Mouse (Mus musculus): ENCODE data around the gene Gid4. TPM values are rescaled to one million over a fixed set of nuclear protein-coding genes. Genes with fewer than 3 reads are reported as not detected.
A peak's percentile ranks its signal among the peaks of the same experiment; 100 is the strongest.
"Not testable (repeated sequence)": the region's sequence is repeated elsewhere in the genome, so short reads cannot be mapped to it uniquely, and the experiment has no call there.

Gene Gid4
- total RNA-seq, 4 experiments from 2014 or later = 40.3 to 53.1 (median 48.5) TPM

DNA sequence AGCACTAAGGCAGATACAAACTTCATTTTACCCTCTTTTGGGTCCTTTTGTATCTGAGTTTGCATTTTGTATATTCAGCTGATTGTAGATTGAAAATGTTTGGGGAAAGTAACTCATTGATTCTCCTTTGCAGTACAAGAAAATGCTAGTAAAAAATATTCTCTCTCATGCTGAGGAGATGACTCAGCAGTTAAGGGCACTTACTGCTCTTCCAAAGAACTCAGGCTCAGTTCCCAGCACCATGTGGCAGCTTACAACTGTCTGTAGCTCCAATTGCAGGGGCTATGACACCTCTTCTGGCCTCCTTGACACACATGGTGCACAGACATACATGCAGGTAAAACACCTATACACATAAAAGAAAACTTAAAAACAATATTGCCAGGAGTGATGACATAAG, 16.6 kb downstream of the Gid4 start:
- no peak for DNase-seq

- no peak for DNase-seq
These were observed 18.2 kb downstream of the Gid4 start for GRCm38 (mm10) chr11:60435133-60435532.

DNA sequence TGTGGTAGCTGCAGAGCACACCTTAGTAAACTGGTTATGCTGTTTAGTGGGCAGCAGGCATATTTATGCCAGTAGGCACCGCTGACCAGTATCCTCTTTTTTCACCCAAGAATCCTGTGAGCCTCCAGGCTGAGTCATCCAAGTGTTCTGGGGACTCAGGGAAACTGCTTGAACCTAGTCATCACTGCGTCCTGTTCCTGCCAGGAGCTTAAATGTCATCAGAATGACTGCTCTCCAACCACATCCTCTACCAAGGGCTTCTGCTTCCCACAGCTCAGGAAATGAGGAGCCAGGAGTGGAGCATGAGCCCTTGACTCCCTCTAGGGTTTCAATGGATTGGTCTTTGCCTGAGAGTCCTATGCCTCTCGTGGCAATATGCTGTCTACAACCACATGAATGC, 19.7 kb downstream of the Gid4 start:
- peak; percentile 32 for DNase-seq

DNA sequence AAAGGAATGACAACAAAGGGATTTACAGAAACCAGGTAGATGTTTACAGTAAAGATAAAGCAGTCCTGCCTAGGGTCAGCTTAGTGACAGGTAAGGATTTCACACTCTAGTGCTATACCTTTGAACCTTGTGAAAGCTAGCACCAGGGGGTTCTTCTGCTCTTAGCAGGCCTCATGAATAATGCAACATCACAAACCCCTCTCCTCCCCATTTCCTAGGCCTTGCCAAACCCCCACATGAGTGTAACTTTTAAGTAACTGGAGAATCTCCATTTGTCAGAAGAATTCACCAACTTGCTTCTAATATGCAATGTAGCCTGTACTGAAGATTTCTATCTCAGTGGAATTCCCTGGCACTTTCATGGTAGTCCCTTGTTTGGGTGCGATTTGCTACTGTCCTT, 22.7 kb downstream of the Gid4 start:
- not testable (repeated sequence) for DNase-seq

- DNase-seq = no peak
These were observed 23.2 kb downstream of the Gid4 start for GRCm38 (mm10) chr11:60440176-60440575.

DNA sequence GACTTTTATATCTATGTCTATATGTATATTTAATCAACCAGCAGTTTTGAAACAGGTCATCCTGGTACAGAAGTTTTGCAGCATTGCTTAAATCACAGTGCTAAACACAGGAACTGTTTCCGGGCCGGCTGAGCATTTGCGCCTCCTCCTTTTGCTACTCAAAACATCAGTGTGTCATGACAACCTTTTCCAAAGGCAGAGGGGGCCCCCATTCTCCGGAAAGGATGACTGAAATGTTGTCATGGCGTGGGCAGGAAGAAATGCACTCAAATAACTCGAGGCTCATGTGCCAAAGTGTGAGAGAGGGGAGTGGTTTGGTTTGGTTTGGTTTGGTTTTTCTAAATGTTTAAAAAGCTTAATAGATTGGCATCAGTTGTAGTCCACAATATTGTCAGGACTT, 26.0 kb downstream of the Gid4 start:
- no peak for DNase-seq

- DNase-seq = no peak
These were observed 27.1 kb downstream of the Gid4 start for GRCm38 (mm10) chr11:60444007-60444406.

DNA sequence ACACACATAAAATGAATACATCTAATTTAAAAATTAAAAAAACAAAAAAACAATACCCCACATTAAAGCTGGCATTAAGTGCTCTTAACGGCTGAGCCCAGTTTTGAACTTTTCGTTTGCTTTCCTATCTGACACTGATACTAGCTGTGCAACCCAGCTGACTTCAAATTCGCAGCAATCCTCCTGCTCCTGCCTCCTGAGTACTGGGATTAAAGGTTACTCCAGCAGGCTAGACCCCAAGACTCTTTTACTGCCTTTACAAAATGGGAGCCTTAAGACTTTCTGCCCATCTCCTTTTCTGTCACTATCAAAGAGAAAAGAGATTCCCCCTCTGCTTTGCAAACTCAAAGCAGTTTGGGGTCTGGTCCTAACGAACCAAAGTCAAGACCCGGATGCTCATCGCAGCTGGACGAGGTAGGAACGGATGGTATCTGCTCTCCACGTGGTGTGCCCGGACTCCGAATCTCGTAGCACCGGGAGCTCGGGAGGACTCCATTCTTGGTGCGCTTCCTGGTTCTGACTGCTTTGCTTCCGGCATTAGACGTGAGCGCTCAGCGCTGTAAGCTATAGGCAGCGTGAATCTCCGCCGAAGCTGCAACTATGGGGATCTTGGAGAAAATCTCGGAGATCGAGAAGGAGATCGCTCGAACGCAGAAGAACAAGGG, 37.3 kb downstream of the Gid4 start, which contains the start of gene Drg2:
Gene Drg2, plus strand, starts transcription at position 512 of the 665 bp plus-strand sequence.
- peak; percentile 78 for DNase-seq

- no peak for DNase-seq
These were observed 37.8 kb downstream of the Gid4 start for GRCm38 (mm10) chr11:60454745-60455087.

- DNase-seq = no peak
These were observed 41.0 kb downstream of the Gid4 start for GRCm38 (mm10) chr11:60457973-60458372.

GRCm38 (mm10) chr11:60465943-60466380, 49.0 kb downstream of the Gid4 start:
- no peak for DNase-seq

- no peak for DNase-seq
These were observed 52.1 kb downstream of the Gid4 start, which contains the start of gene Myo15 for GRCm38 (mm10) chr11:60469039-60469438. Gene Myo15, plus strand, starts transcription at chr11:60469339.

- no peak for DNase-seq
These were observed 53.8 kb downstream of the Gid4 start for GRCm38 (mm10) chr11:60470743-60471142.

GRCm38 (mm10) chr11:60474534-60474933, 57.6 kb downstream of the Gid4 start:
- no peak for DNase-seq

- DNase-seq = no peak
These were observed 58.9 kb downstream of the Gid4 start for GRCm38 (mm10) chr11:60475668-60476362.

GRCm38 (mm10) chr11:60478121-60478520, 61.2 kb downstream of the Gid4 start:
- DNase-seq = no peak

DNA sequence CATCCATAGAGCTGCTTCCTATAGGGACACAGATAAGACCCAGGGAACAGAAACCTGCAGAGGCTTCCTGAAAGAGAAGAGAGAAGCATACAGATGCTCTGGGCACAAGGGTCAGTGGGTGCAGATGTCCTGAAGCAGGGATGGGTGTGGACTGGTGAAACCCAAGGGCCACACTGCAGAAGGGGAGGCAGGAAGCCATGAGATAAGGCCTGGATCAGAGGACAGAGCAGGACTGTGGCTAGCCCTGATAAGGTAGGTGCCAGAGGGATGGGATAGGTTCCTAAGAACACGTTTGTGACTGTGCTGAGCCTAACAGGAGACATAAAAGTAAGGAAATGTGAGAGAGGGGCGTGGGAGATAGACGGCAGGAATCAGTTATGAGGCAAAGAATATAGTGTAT, 69.3 kb downstream of the Gid4 start:
- no peak for DNase-seq

GRCm38 (mm10) chr11:60492726-60493125, 75.8 kb downstream of the Gid4 start:
- DNase-seq = no peak

DNA sequence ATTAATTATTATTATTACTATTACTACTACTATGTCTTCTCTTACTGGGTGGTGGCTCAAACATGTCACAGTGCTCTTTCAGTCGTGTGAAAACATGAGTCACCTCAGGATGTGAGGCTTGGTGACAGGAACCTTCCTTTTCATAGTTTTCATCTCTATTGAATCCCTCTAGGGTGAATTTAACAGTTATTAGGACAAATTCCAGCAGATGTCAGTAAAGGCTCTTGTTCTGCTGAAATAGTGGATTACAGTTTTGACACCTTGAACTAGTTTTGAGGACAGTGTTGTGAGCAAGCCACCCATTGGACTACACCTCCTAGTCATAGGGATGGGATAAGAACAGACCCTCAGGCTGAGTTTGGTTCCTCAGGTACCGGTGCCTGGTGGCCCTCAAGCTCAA, 78.7 kb downstream of the Gid4 start:
- DNase-seq = no peak

Other genes with a start within 250 kb of the Gid4 start
- gene Srebf1, start 194.6 kb upstream of the Gid4 start, total RNA-seq (2022) = 100 to 1,000 TPM; 165 to 367 (median 213) TPM
- gene Tom1l2, start 64.2 kb upstream of the Gid4 start, total RNA-seq (2022) = 100 to 1,000 TPM in 3 of 4 experiments, 10 to 100 TPM in 1; 98.4 to 137 (median 112) TPM
- 1 to 10 TPM; 1.8 to 3.8 (median 2.7) TPM for gene Drc3, start 63.8 kb upstream of the Gid4 start, total RNA-seq (2022)
- gene Atpaf2, start 1.3 kb downstream of the Gid4 start, total RNA-seq (2022) = 10 to 100 TPM; 53.4 to 66.5 (median 61.3) TPM
- 10 to 100 TPM; 59.8 to 68.9 (median 63.5) TPM for gene Drg2, start 37.4 kb downstream of the Gid4 start, total RNA-seq (2022)
- under 1 TPM; 0.09 to 0.74 (median 0.39) TPM for gene Myo15, start 52.2 kb downstream of the Gid4 start, total RNA-seq (2022)
- gene Alkbh5, start 119.2 kb downstream of the Gid4 start, total RNA-seq (2022) = 100 to 1,000 TPM; 111 to 122 (median 113) TPM